Mouse (Mus musculus): ENCODE results near the gene Tmem161a. TPM values are rescaled to one million over a fixed set of nuclear protein-coding genes. Genes with fewer than 3 reads are reported as not detected.

Gene Tmem161a
- polyA plus RNA-seq, 1 experiment from 2014 or later: 45.0 TPM

GRCm38 (mm10) chr8:70181212-70181902 lies 9.2 kb downstream of the Tmem161a start:
- H3K9ac ChIP-seq (replicated peaks; ENCODE audit: low read depth): no peak overlapping the region
- no peak overlapping the region for H3K4me2 ChIP-seq (replicated peaks; ENCODE audit: low read depth, low read length)
- no peaks in the 10 kb centered on the region for H3K4me1 ChIP-seq (ENCODE audit: insufficient read depth, low read depth, low read length)
- DNase-seq (ENCODE audit: low spot score) (no peak), ATAC-seq (no peak)
- 80% methylated on average over 16 of the region's 16 CpGs for WGBS
- no peak overlapping the region for H3K27ac ChIP-seq (ENCODE audit: low read length)
- H3K27me3 ChIP-seq (replicated peaks; ENCODE audit: insufficient read depth, low read length): no peaks in the 10 kb centered on the region
- no peak overlapping the region for H3K4me3 ChIP-seq (ENCODE audit: low read depth, low read length)
- no peak for TF ChIP-seq CTCF (IDR thresholded peaks at IDR 0.05)
- TF ChIP-seq EP300 (IDR thresholded peaks at IDR 0.05): no peak
- H3K36me3 ChIP-seq (ENCODE audit: insufficient read depth, low read length): no peaks in the 10 kb centered on the region; the same call in 1 of the 2 replicates
- no peaks in the 10 kb centered on the region for H3K9me3 ChIP-seq (ENCODE audit: low read length)

GRCm38 (mm10) chr8:70181903-70182252 lies 9.7 kb downstream of the Tmem161a start:
- Histone ChIP-seq H3K4me2 (replicated peaks; ENCODE audit: low read depth, low read length) (no peak overlapping the region), H3K27me3 (replicated peaks; ENCODE audit: insufficient read depth, low read length) (no peaks in the 10 kb centered on the region), H3K9ac (replicated peaks; ENCODE audit: low read depth) (no peak overlapping the region), H3K4me3 (ENCODE audit: low read depth, low read length) (no peak overlapping the region), H3K4me1 (ENCODE audit: insufficient read depth, low read depth, low read length) (no peaks in the 10 kb centered on the region), H3K27ac (ENCODE audit: low read length) (no peak overlapping the region), H3K9me3 (ENCODE audit: low read length) (no peaks in the 10 kb centered on the region), H3K36me3 (ENCODE audit: insufficient read depth, low read length) (no peaks in the 10 kb centered on the region; the same call in 1 of the 2 replicates)
- DNase-seq (ENCODE audit: low spot score) (no peak), ATAC-seq (no peak)
- WGBS: 66% methylated on average over 2 of the region's 2 CpGs
- TF ChIP-seq EP300 (IDR thresholded peaks at IDR 0.05) (no peak), CTCF (IDR thresholded peaks at IDR 0.05) (no peak)

- Histone ChIP-seq H3K36me3 (ENCODE audit: insufficient read depth, low read length) (no peaks in the 10 kb centered on the region; the same call in 1 of the 2 replicates), H3K27ac (ENCODE audit: low read length) (no peak overlapping the region), H3K27me3 (replicated peaks; ENCODE audit: insufficient read depth, low read length) (no peaks in the 10 kb centered on the region), H3K9me3 (ENCODE audit: low read length) (no peaks in the 10 kb centered on the region), H3K9ac (replicated peaks; ENCODE audit: low read depth) (no peak overlapping the region), H3K4me1 (ENCODE audit: insufficient read depth, low read depth, low read length) (no peaks in the 10 kb centered on the region), H3K4me2 (replicated peaks; ENCODE audit: low read depth, low read length) (no peak overlapping the region), H3K4me3 (ENCODE audit: low read depth, low read length) (no peak overlapping the region)
- WGBS: 75% methylated on average over 4 of the region's 4 CpGs
- ATAC-seq: no peak
- TF ChIP-seq EP300 (IDR thresholded peaks at IDR 0.05) (no peak), CTCF (IDR thresholded peaks at IDR 0.05) (no peak)
- no peak for DNase-seq (ENCODE audit: low spot score)
Observed at GRCm38 (mm10) chr8:70183194-70183593, 11.0 kb downstream of the Tmem161a start.

GRCm38 (mm10) chr8:70188707-70189106 lies 16.6 kb downstream of the Tmem161a start:
- H3K4me3 ChIP-seq (ENCODE audit: low read depth, low read length): no peak overlapping the region
- DNase-seq (ENCODE audit: low spot score) (no peak), ATAC-seq (no peak)
- no peaks in the 10 kb centered on the region for H3K27me3 ChIP-seq (replicated peaks; ENCODE audit: insufficient read depth, low read length)
- no peak overlapping the region for H3K9ac ChIP-seq (replicated peaks; ENCODE audit: low read depth)
- H3K36me3 ChIP-seq (ENCODE audit: insufficient read depth, low read length): no peaks in the 10 kb centered on the region
- H3K4me2 ChIP-seq (replicated peaks; ENCODE audit: low read depth, low read length): no peak overlapping the region
- 63% methylated on average over 7 of the region's 7 CpGs for WGBS
- no peaks in the 10 kb centered on the region for H3K9me3 ChIP-seq (ENCODE audit: low read length)
- TF ChIP-seq EP300 (IDR thresholded peaks at IDR 0.05) (no peak), CTCF (IDR thresholded peaks at IDR 0.05) (no peak)
- H3K27ac ChIP-seq (ENCODE audit: low read length): no peak overlapping the region
- no peaks in the 10 kb centered on the region for H3K4me1 ChIP-seq (ENCODE audit: insufficient read depth, low read depth, low read length)

GRCm38 (mm10) chr8:70193238-70193637 lies 21.1 kb downstream of the Tmem161a start:
- DNase-seq (ENCODE audit: low spot score) (no peak), ATAC-seq (no peak)
- Histone ChIP-seq H3K9me3 (ENCODE audit: low read length) (no peaks in the 10 kb centered on the region), H3K36me3 (ENCODE audit: insufficient read depth, low read length) (no peaks in the 10 kb centered on the region), H3K27ac (ENCODE audit: low read length) (no peak overlapping the region), H3K27me3 (replicated peaks; ENCODE audit: insufficient read depth, low read length) (no peaks in the 10 kb centered on the region), H3K4me3 (ENCODE audit: low read depth, low read length) (no peak overlapping the region), H3K4me2 (replicated peaks; ENCODE audit: low read depth, low read length) (no peak overlapping the region), H3K9ac (replicated peaks; ENCODE audit: low read depth) (no peak overlapping the region), H3K4me1 (ENCODE audit: insufficient read depth, low read depth, low read length) (no peaks in the 10 kb centered on the region)
- WGBS: 70% methylated on average over 5 of the region's 5 CpGs
- no peak for TF ChIP-seq CTCF (IDR thresholded peaks at IDR 0.05)
- no peak for TF ChIP-seq EP300 (IDR thresholded peaks at IDR 0.05)

- WGBS: 53% methylated on average over 3 of the region's 3 CpGs
- H3K4me3 ChIP-seq (ENCODE audit: low read depth, low read length): no peak overlapping the region
- no peak overlapping the region for H3K27ac ChIP-seq (ENCODE audit: low read length)
- H3K9ac ChIP-seq (replicated peaks; ENCODE audit: low read depth): no peak overlapping the region
- no peaks in the 10 kb centered on the region for H3K9me3 ChIP-seq (ENCODE audit: low read length)
- no peak overlapping the region for H3K4me2 ChIP-seq (replicated peaks; ENCODE audit: low read depth, low read length)
- no peaks in the 10 kb centered on the region for H3K27me3 ChIP-seq (replicated peaks; ENCODE audit: insufficient read depth, low read length)
- TF ChIP-seq EP300 (IDR thresholded peaks at IDR 0.05): no peak
- no peak for TF ChIP-seq CTCF (IDR thresholded peaks at IDR 0.05)
- DNase-seq (ENCODE audit: low spot score): no peak
- H3K36me3 ChIP-seq (ENCODE audit: insufficient read depth, low read length): no peaks in the 10 kb centered on the region
- no peak for ATAC-seq
- H3K4me1 ChIP-seq (ENCODE audit: insufficient read depth, low read depth, low read length): no peaks in the 10 kb centered on the region
Observed at GRCm38 (mm10) chr8:70194191-70194590, 22.0 kb downstream of the Tmem161a start.

Data from lung, postnatal 0 days (tissue).